Mouse (Mus musculus) forelimb bud, embryonic 11.5 days (tissue): ENCODE measurements around the gene Podn.
A peak's percentile ranks its signal among the peaks of the same experiment; 100 is the strongest.
"Not testable (repeated sequence)": the region's sequence is repeated elsewhere in the genome, so short reads cannot be mapped to it uniquely, and the experiment has no call there.

Experiments used
- DNase-seq: peaks from one replicate; pipeline ENCODE4 v3.0.0-alpha.2; 2012; ENCODE audit warnings: low read depth, low spot score

Podn gene

GRCm38 (mm10) chr4:108096345-108096744, at the start of gene Podn:
Podn (minus strand) TSS chr4:108096445.
- no peak for DNase-seq

GRCm38 (mm10) chr4:108145554-108145953, 49.3 kb upstream of the Podn start:
- DNase-seq: not testable (repeated sequence)

GRCm38 (mm10) chr4:108144880-108145279, 48.6 kb upstream of the Podn start, which contains the start of gene Scp2:
Scp2 (minus strand) TSS chr4:108144998.
- DNase-seq: no peak

- DNase-seq: no peak
Measured at GRCm38 (mm10) chr4:108143778-108144177, 47.5 kb upstream of the Podn start.

- not testable (repeated sequence) for DNase-seq
Measured at GRCm38 (mm10) chr4:108143178-108143577, 46.9 kb upstream of the Podn start.

- DNase-seq: no peak
Measured at GRCm38 (mm10) chr4:108136938-108137337, 40.7 kb upstream of the Podn start.

GRCm38 (mm10) chr4:108130452-108130851, 34.2 kb upstream of the Podn start:
- DNase-seq: no peak

GRCm38 (mm10) chr4:108128339-108128738, 32.1 kb upstream of the Podn start:
- DNase-seq: no peak

- DNase-seq: no peak
Measured at GRCm38 (mm10) chr4:108127516-108127915, 31.3 kb upstream of the Podn start.

- no peak for DNase-seq
Measured at GRCm38 (mm10) chr4:108126260-108126659, 30.0 kb upstream of the Podn start.

- DNase-seq: no peak
Measured at GRCm38 (mm10) chr4:108124104-108124503, 27.9 kb upstream of the Podn start.

GRCm38 (mm10) chr4:108117924-108118876, 22.0 kb upstream of the Podn start:
- peak; percentile 87 for DNase-seq

GRCm38 (mm10) chr4:108117488-108117887, 21.2 kb upstream of the Podn start:
- DNase-seq: no peak

GRCm38 (mm10) chr4:108116466-108116865, 20.2 kb upstream of the Podn start:
- DNase-seq: no peak

GRCm38 (mm10) chr4:108110706-108111105, 14.5 kb upstream of the Podn start:
- no peak for DNase-seq

GRCm38 (mm10) chr4:108109728-108110127, 13.5 kb upstream of the Podn start:
- no peak for DNase-seq

- no peak for DNase-seq
Measured at GRCm38 (mm10) chr4:108092741-108093397, 3.4 kb downstream of the Podn start.

- DNase-seq: no peak
Measured at GRCm38 (mm10) chr4:108083993-108084392, 12.3 kb downstream of the Podn start.

- DNase-seq: no peak
Measured at GRCm38 (mm10) chr4:108083032-108083735, 13.1 kb downstream of the Podn start.

GRCm38 (mm10) chr4:108082401-108082806, 13.8 kb downstream of the Podn start:
- DNase-seq: no peak

GRCm38 (mm10) chr4:108080876-108081275, 15.4 kb downstream of the Podn start:
- no peak for DNase-seq

GRCm38 (mm10) chr4:108079762-108080161, 16.5 kb downstream of the Podn start:
- peak; percentile 5 for DNase-seq
